Mouse (Mus musculus) spleen, adult 10 weeks (tissue): ENCODE data around the gene Bco1. TPM values are rescaled to one million over a fixed set of nuclear protein-coding genes. Genes with fewer than 3 reads are reported as not detected.

Experiments used
- polyA plus RNA-seq: library from polyadenylated mRNA; stranded (reverse); fragments of 350-450 nt; fragmentation: Illumina TruSeq; extraction: RNeasy Lipid Tissue Mini Kit (QIAGEN cat#74804); gene quantifications from one replicate; pipeline ENCODE4 v1.2.3, GENCODE M21; 2015; ENCODE audit warnings: low replicate concordance; ENCODE audit not compliant: insufficient read depth

The Bco1 gene
- polyA plus RNA-seq = 0.12 TPM

DNA sequence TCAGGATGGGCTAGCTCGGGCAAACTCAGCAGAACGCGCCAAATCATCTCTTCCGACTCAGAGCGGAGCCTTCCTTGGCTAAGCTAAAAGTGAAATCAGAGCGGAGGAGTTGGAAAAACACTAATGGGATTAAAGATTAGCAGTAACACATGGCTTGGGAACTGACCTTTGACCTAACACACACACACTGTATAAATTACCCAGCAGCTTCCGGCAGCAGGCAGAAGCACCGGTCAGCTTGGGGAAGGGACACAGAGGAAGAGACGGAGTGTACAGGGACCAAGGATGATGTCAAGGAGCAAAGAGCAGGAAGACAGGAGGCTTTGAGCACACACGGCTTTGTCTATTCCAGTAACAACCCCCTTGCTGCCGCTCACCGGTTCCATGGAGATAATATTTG, at the start of gene Bco1:
Gene Bco1, plus strand, starts transcription at position 208 of the 400 bp plus-strand sequence.

DNA sequence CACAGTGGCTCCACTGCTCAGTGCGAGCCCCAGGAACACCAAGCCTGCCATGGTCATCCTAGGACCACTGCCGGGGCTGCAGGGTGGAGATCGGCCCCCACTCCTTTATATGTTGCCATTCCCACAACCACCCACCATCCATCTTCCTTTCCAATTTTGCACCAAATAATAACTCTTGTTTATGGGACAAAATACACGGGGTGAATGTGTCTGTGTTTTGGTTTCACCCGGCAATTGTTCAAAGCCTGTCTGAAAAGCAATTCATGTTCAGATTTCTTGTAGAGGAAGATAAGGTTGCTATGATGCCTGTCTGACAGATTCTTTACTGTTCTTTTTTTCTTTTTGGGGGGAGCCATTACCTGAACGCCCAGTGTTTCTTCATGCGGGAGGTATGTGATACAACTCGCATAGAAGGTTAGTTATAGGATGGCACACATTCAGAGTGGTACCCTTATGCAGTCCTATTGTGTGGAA, 13.2 kb upstream of the Bco1 start, which contains the start of gene Pkd1l2:
Gene Pkd1l2, minus strand, starts transcription at position 51 of the 474 bp plus-strand sequence.

GRCm38 (mm10) chr8:117158135-117158761, 62.6 kb downstream of the Bco1 start, which contains the start of gene Gan:
TSS of gene Gan (plus strand) at chr8:117158135.

Other genes with a start within 250 kb of the Bco1 start
- gene Cmc2, start 174.4 kb upstream of the Bco1 start, polyA plus RNA-seq = 6.6 TPM
- 9.6 TPM for gene Cenpn, start 174.1 kb upstream of the Bco1 start, polyA plus RNA-seq
- 17.7 TPM for gene Atmin, start 152.5 kb upstream of the Bco1 start, polyA plus RNA-seq
- 0.15 TPM for gene 1700030J22Rik, start 116.9 kb upstream of the Bco1 start, polyA plus RNA-seq
- 23.3 TPM for gene Gcsh, start 102.3 kb upstream of the Bco1 start, polyA plus RNA-seq
- not detected for gene Pkd1l2, start 13.4 kb upstream of the Bco1 start, polyA plus RNA-seq
- 7.5 TPM for gene Gan, start 62.3 kb downstream of the Bco1 start, polyA plus RNA-seq
- 18.6 TPM for gene Cmip, start 161.2 kb downstream of the Bco1 start, polyA plus RNA-seq